Mouse (Mus musculus): Measurements from ENCODE around the gene Pip4k2a. TPM values are rescaled to one million over a fixed set of nuclear protein-coding genes. Genes with fewer than 3 reads are reported as not detected.
A peak's percentile ranks its signal among the peaks of the same experiment; 100 is the strongest.

Pip4k2a gene
- polyA plus RNA-seq, 1 experiment from 2014 or later = 11.8 TPM

- no peak for ATAC-seq (replicated peaks)
- H3K4me1 ChIP-seq = no peaks in the 10 kb centered on the region
Observed at GRCm38 (mm10) chr2:18807961-18808360, 190.0 kb downstream of the Pip4k2a start.

GRCm38 (mm10) chr2:18801281-18801862 is 196.6 kb downstream of the Pip4k2a start:
- ATAC-seq (replicated peaks) = peak; percentile 51
- Histone ChIP-seq H3K27me3 (peaks cover 28% of the 10 kb centered on the region), H3K4me3 (peak overlapping the region; percentile 49), H3K36me3 (no peaks in the 10 kb centered on the region), H3K4me2 (replicated peaks) (peak overlapping the region; percentile 73), H3K27ac (replicated peaks) (0 out of 2 replicates have a peak overlapping the region, but pooled peaks have one; percentile 11), H3K9ac (replicated peaks) (peak overlapping the region; percentile 53; the same call in 1 of the 2 replicates), H3K9me3 (no peaks in the 10 kb centered on the region), H3K4me1 (peaks cover 29% of the 10 kb centered on the region)
- 9% methylated on average over 19 of the region's 19 CpGs for WGBS

More at GRCm38 (mm10) chr2:18807961-18808360, 190.0 kb downstream of the Pip4k2a start:
- H3K9me3 ChIP-seq = no peaks in the 10 kb centered on the region
- H3K27me3 ChIP-seq = 0 out of 2 replicates have a peak, but pooled peaks cover 1% of the 10 kb centered on the region
- H3K4me2 ChIP-seq (replicated peaks) = no peak overlapping the region
- H3K4me3 ChIP-seq = no peak overlapping the region
- no peak overlapping the region for H3K9ac ChIP-seq (replicated peaks)
- H3K27ac ChIP-seq (replicated peaks) = no peak overlapping the region
- H3K36me3 ChIP-seq = no peaks in the 10 kb centered on the region
- WGBS = 89% methylated on average over 2 of the region's 2 CpGs

GRCm38 (mm10) chr2:18800646-18801251 is 197.2 kb downstream of the Pip4k2a start:
- Histone ChIP-seq H3K4me2 (replicated peaks) (peak overlapping the region; percentile 73), H3K9ac (replicated peaks) (peak overlapping the region; percentile 53), H3K27ac (replicated peaks) (0 out of 2 replicates have a peak overlapping the region, but pooled peaks have one; percentile 63), H3K4me1 (peaks cover 29% of the 10 kb centered on the region), H3K36me3 (no peaks in the 10 kb centered on the region), H3K27me3 (peaks cover 28% of the 10 kb centered on the region), H3K4me3 (peak overlapping the region; percentile 49), H3K9me3 (no peaks in the 10 kb centered on the region)
- under 1% methylated on average over 24 of the region's 24 CpGs for WGBS
- peak; percentile 36; the same call in 1 of the 2 replicates for ATAC-seq (replicated peaks)

- Histone ChIP-seq H3K27ac (replicated peaks) (peak overlapping the region; percentile 63), H3K4me2 (replicated peaks) (peak overlapping the region; percentile 73), H3K36me3 (no peaks in the 10 kb centered on the region), H3K4me3 (peak overlapping the region; percentile 49), H3K27me3 (peaks cover 28% of the 10 kb centered on the region), H3K9me3 (no peaks in the 10 kb centered on the region), H3K9ac (replicated peaks) (peak overlapping the region; percentile 53), H3K4me1 (peaks cover 29% of the 10 kb centered on the region)
- WGBS = 1% methylated on average over 46 of the region's 46 CpGs
- peak; percentile 78 for ATAC-seq (replicated peaks)
Observed at GRCm38 (mm10) chr2:18799966-18800645, 197.8 kb downstream of the Pip4k2a start.

GRCm38 (mm10) chr2:18799265-18799965 is 198.5 kb downstream of the Pip4k2a start:
- H3K9ac ChIP-seq (replicated peaks) = peak overlapping the region; percentile 53
- no peaks in the 10 kb centered on the region for H3K36me3 ChIP-seq
- 9% methylated on average over 17 of the region's 17 CpGs for WGBS
- H3K27me3 ChIP-seq = peaks cover 28% of the 10 kb centered on the region
- ATAC-seq (replicated peaks) = peak; percentile 45
- H3K27ac ChIP-seq (replicated peaks) = peak overlapping the region; percentile 63
- H3K9me3 ChIP-seq = no peaks in the 10 kb centered on the region
- peak overlapping the region; percentile 73 for H3K4me2 ChIP-seq (replicated peaks)
- peaks cover 29% of the 10 kb centered on the region for H3K4me1 ChIP-seq
- peak overlapping the region; percentile 49 for H3K4me3 ChIP-seq

GRCm38 (mm10) chr2:18797776-18798175 is 200.2 kb downstream of the Pip4k2a start:
- Histone ChIP-seq H3K4me3 (no peak overlapping the region), H3K27ac (replicated peaks) (no peak overlapping the region), H3K4me1 (peaks cover 29% of the 10 kb centered on the region), H3K36me3 (no peaks in the 10 kb centered on the region), H3K9ac (replicated peaks) (no peak overlapping the region), H3K9me3 (no peaks in the 10 kb centered on the region), H3K27me3 (peaks cover 25% of the 10 kb centered on the region), H3K4me2 (replicated peaks) (no peak overlapping the region)
- no peak for ATAC-seq (replicated peaks)
- 14% methylated on average over 8 of the region's 8 CpGs for WGBS

- no peaks in the 10 kb centered on the region for H3K36me3 ChIP-seq
- H3K27me3 ChIP-seq = peaks cover 8% of the 10 kb centered on the region; the same call in 1 of the 2 replicates
- H3K9me3 ChIP-seq = no peaks in the 10 kb centered on the region
- no peak overlapping the region for H3K4me2 ChIP-seq (replicated peaks)
- no peak overlapping the region for H3K9ac ChIP-seq (replicated peaks)
- no peak overlapping the region for H3K27ac ChIP-seq (replicated peaks)
- H3K4me1 ChIP-seq = peaks cover 1% of the 10 kb centered on the region
- no peak overlapping the region for H3K4me3 ChIP-seq
- ATAC-seq (replicated peaks) = no peak
- WGBS = 72% methylated on average over 4 of the region's 4 CpGs
Observed at GRCm38 (mm10) chr2:18794261-18794660, 203.7 kb downstream of the Pip4k2a start.

Other genes with a start within 250 kb of the Pip4k2a start
- gene 4930426L09Rik, start 217 bp upstream of the Pip4k2a start, polyA plus RNA-seq (2015; fragmentation: Nextera tagmentation; extraction: Ambion mirVana) = 0.24 and 0.38 TPM in 2 replicates
- 0.95 and 1.4 TPM in 2 replicates for gene Armc3, start 201.2 kb upstream of the Pip4k2a start, polyA plus RNA-seq (2015; fragmentation: Nextera tagmentation; extraction: Ambion mirVana)